Mouse (Mus musculus): ENCODE data around the gene Adcy3. TPM values are rescaled to one million over a fixed set of nuclear protein-coding genes. Genes with fewer than 3 reads are reported as not detected.

The Adcy3 gene
- polyA plus RNA-seq, 1 experiment = 0.85 TPM

DNA sequence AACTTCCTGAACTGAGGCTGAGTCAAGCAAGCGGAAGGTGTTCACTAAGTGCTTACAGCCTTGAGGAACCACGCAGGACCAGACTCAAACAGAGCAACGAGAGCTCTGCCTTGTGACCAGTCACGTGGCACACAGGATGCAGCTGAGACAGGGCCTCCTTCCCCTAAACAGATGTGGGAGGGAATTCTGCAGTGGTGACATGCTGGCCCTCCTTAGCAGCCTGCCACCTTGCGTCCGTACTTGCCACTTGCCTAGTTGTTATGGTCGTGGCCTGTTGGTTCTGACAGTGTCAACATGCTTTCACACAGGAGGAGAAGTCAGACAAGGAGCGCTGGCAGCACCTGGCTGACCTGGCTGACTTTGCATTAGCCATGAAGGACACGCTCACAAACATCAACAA is 78.3 kb downstream of the Adcy3 start:
- Histone ChIP-seq H3K4me3 (no peak overlapping the region), H3K36me3 (ENCODE audit: control insufficient read depth, insufficient read depth) (peaks cover 7% of the 10 kb centered on the region), H3K27me3 (ENCODE audit: control insufficient read depth, insufficient read depth, insufficient read length) (no peaks in the 10 kb centered on the region), H3K4me2 (ENCODE audit: low read depth) (no peak overlapping the region), H3K79me2 (ENCODE audit: control insufficient read depth, insufficient read depth) (no peaks in the 10 kb centered on the region), H3ac (ENCODE audit: control insufficient read depth, insufficient read length) (no peak overlapping the region)
- no peak for TF ChIP-seq TCF12 (IDR thresholded peaks at IDR 0.05; ENCODE audit: insufficient read depth, poor library complexity, severe bottlenecking)
- TF ChIP-seq MYOG (IDR thresholded peaks at IDR 0.05; ENCODE audit: control insufficient read depth in 1 of 3, insufficient read depth in 1 of 3, insufficient read length in 2 of 3, low read depth in 2 of 3) = no peak
- no peak for TF ChIP-seq POLR2AphosphoS2 (IDR thresholded peaks at IDR 0.05; ENCODE audit: insufficient read length, low read depth)
- TF ChIP-seq POLR2A (IDR thresholded peaks at IDR 0.05; ENCODE audit: insufficient read length, low read depth) = no peak
- TF ChIP-seq MYOD1 (IDR thresholded peaks at IDR 0.05; ENCODE audit: control insufficient read depth in 1 of 3, insufficient read length in 2 of 3, low read depth in 2 of 3) = no peak
- no peak for TF ChIP-seq CEBPB (IDR thresholded peaks at IDR 0.05; ENCODE audit: insufficient read depth, poor library complexity, severe bottlenecking)
- no peak for TF ChIP-seq E2F4 (IDR thresholded peaks at IDR 0.05; ENCODE audit: insufficient read depth)
- no peak for TF ChIP-seq TCF3 (IDR thresholded peaks at IDR 0.05; ENCODE audit: insufficient read length, low read depth)
- no peak for TF ChIP-seq USF1 (IDR thresholded peaks at IDR 0.05; ENCODE audit: low read depth)
- no peak for TF ChIP-seq MAX (IDR thresholded peaks at IDR 0.05; ENCODE audit: low read depth)
- TF ChIP-seq REST (IDR thresholded peaks at IDR 0.05; ENCODE audit: insufficient read depth, insufficient read length) = no peak
- TF ChIP-seq SRF (IDR thresholded peaks at IDR 0.05; ENCODE audit: control insufficient read depth, insufficient read length, low read depth) = no peak

DNA sequence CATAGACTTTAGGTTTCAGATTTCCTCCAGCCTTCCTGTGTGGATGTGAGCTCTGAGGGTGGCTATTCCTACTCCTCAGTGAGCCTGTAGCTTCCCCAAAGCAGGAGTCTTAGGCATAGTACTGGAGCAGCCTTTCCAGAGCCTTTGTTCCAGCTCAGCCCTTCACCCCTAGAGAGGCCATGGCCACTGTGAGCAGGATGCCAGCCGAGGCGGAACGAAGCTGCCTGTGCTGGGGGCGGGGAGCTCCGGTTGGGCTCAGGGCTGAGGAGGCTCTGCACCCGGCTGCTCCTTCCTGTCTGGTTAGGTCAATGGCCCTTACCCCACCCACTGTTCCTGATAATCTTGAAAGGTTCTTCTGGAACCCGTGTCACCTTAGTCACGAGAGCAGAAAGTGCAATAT is 80.0 kb downstream of the Adcy3 start:
- TF ChIP-seq CEBPB (IDR thresholded peaks at IDR 0.05; ENCODE audit: insufficient read depth, poor library complexity, severe bottlenecking) (no peak), MYOG (IDR thresholded peaks at IDR 0.05; ENCODE audit: control insufficient read depth in 1 of 3, insufficient read depth in 1 of 3, insufficient read length in 2 of 3, low read depth in 2 of 3) (no peak), TCF12 (IDR thresholded peaks at IDR 0.05; ENCODE audit: insufficient read depth, poor library complexity, severe bottlenecking) (no peak), POLR2A (IDR thresholded peaks at IDR 0.05; ENCODE audit: insufficient read length, low read depth) (no peak), MAX (IDR thresholded peaks at IDR 0.05; ENCODE audit: low read depth) (no peak), TCF3 (IDR thresholded peaks at IDR 0.05; ENCODE audit: insufficient read length, low read depth) (no peak), MYOD1 (IDR thresholded peaks at IDR 0.05; ENCODE audit: control insufficient read depth in 1 of 3, insufficient read length in 2 of 3, low read depth in 2 of 3) (no peak), REST (IDR thresholded peaks at IDR 0.05; ENCODE audit: insufficient read depth, insufficient read length) (no peak), POLR2AphosphoS2 (IDR thresholded peaks at IDR 0.05; ENCODE audit: insufficient read length, low read depth) (no peak), SRF (IDR thresholded peaks at IDR 0.05; ENCODE audit: control insufficient read depth, insufficient read length, low read depth) (no peak)
- Histone ChIP-seq H3K27me3 (ENCODE audit: control insufficient read depth, insufficient read depth, insufficient read length) (no peaks in the 10 kb centered on the region), H3K79me2 (ENCODE audit: control insufficient read depth, insufficient read depth) (no peaks in the 10 kb centered on the region), H3K36me3 (ENCODE audit: control insufficient read depth, insufficient read depth) (peaks cover 7% of the 10 kb centered on the region), H3K4me3 (no peak overlapping the region), H3ac (ENCODE audit: control insufficient read depth, insufficient read length) (no peak overlapping the region), H3K4me2 (ENCODE audit: low read depth) (no peak overlapping the region)

DNA sequence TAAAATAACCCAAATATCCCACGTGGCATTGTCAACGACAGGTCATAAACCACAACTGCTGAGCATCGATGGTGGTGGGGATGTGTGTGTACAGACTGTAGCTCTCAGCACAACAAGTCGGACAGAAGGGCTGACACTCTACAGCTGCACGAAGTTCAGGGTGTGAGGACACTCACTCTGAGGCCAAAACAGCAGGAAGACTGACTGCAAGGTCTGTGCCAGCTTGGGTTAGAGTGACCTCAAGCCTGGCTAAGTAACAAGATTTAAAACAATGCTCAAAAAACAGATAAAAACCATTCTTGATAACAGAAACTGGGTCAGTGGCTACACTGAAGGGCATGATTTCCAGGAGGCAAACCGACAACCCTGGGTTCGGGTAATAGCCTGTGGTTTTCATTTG is 97.3 kb downstream of the Adcy3 start:
- H3K4me2 ChIP-seq (ENCODE audit: low read depth) = no peak overlapping the region
- H3K36me3 ChIP-seq (ENCODE audit: control insufficient read depth, insufficient read depth) = peaks cover 20% of the 10 kb centered on the region
- no peak overlapping the region for H3K4me3 ChIP-seq
- no peak overlapping the region for H3ac ChIP-seq (ENCODE audit: control insufficient read depth, insufficient read length)
- H3K79me2 ChIP-seq (ENCODE audit: control insufficient read depth, insufficient read depth) = peaks cover 8% of the 10 kb centered on the region
- H3K27me3 ChIP-seq (ENCODE audit: control insufficient read depth, insufficient read depth, insufficient read length) = no peaks in the 10 kb centered on the region
- TF ChIP-seq USF1 (IDR thresholded peaks at IDR 0.05; ENCODE audit: low read depth) = no peak
- TF ChIP-seq POLR2A (IDR thresholded peaks at IDR 0.05; ENCODE audit: insufficient read length, low read depth) = no peak
- TF ChIP-seq REST (IDR thresholded peaks at IDR 0.05; ENCODE audit: insufficient read depth, insufficient read length) = no peak

DNA sequence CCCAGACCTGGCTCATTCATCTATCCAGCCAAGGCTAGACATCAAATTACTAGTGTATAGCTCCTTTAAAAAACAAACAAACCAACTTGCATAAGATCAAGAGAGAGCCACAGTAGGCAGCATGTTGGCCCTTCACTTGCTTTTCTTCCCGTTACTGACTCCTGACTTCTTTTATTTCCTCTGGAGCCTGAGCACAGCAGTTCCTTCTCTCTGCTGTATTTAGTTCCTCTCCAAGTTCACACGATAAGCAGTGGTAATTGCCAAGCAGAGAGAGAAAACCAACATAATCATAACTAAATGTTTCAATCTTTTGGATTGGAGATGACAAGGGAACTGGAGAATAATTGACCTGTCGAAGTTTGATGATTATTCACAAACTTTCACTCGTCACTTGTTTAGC is 99.9 kb downstream of the Adcy3 start:
- peak overlapping the region; percentile 62 for H3K4me3 ChIP-seq
- TF ChIP-seq REST (IDR thresholded peaks at IDR 0.05; ENCODE audit: insufficient read depth, insufficient read length) = no peak

DNA sequence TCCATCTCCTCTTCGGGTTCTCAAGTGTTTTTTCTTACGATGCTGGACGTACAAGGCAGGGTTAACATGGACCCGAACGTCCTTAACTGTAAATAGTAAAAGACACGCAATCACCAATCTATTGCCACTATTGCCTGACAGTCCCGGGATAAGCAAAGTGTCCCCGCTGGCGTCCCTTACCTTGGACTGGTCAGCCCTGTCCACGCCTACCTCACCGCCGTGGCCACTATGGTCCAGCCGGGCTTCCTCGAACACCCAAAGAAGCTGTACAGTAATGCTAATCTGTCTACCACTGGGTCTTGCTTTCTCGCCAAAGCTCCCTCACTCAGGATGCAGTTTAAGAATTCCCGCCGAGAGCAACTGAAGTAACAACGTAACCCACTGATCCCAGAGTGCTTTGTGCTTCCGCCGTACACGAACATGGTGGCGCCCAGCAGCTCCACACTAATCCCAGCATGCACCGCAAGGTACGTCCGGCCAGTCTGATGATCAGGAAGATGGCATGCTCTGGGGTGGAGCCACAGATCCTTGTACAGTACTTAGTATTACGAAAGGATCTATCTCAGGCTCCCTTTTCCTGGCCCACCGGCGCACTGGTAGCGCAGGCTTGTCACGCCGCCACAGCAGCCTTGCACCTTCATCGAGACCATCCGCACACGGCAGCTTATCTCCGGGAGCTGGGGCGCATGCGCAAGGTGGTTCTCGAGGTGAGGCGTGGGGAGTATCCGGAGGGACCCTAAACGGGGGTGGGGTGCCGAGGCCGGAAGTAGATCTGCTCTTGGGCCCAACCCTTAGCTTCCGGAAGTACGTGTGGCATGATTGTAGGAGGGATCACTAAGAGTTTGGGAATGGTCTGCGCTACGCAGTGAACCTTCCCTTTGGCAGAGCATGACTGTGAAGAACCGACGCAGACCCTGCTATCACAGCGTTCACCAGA is 100.9 kb downstream of the Adcy3 start, which contains the start of the genes Ptrhd1 and Cenpo:
Ptrhd1 (plus strand) TSS at position 456 of the 937 bp plus-strand sequence.
Cenpo (minus strand) TSS at position 723 of the 937 bp plus-strand sequence.
- TF ChIP-seq E2F4 (IDR thresholded peaks at IDR 0.05; ENCODE audit: insufficient read depth) (peak; percentile 97), SRF (IDR thresholded peaks at IDR 0.05; ENCODE audit: control insufficient read depth, insufficient read length, low read depth) (peak; percentile 46), TCF3 (IDR thresholded peaks at IDR 0.05; ENCODE audit: insufficient read length, low read depth) (no peak), POLR2A (IDR thresholded peaks at IDR 0.05; ENCODE audit: insufficient read length, low read depth) (peak; percentile 76), MYOG (IDR thresholded peaks at IDR 0.05; ENCODE audit: control insufficient read depth in 1 of 3, insufficient read depth in 1 of 3, insufficient read length in 2 of 3, low read depth in 2 of 3) (no peak), MYOD1 (IDR thresholded peaks at IDR 0.05; ENCODE audit: control insufficient read depth in 1 of 3, insufficient read length in 2 of 3, low read depth in 2 of 3) (peak in 1 of 3 experiments; percentile 1), TCF12 (IDR thresholded peaks at IDR 0.05; ENCODE audit: insufficient read depth, poor library complexity, severe bottlenecking) (no peak), USF1 (IDR thresholded peaks at IDR 0.05; ENCODE audit: low read depth) (peak; percentile 13), CEBPB (IDR thresholded peaks at IDR 0.05; ENCODE audit: insufficient read depth, poor library complexity, severe bottlenecking) (no peak), POLR2AphosphoS2 (IDR thresholded peaks at IDR 0.05; ENCODE audit: insufficient read length, low read depth) (peak; percentile 83), MAX (IDR thresholded peaks at IDR 0.05; ENCODE audit: low read depth) (peak; percentile 17), REST (IDR thresholded peaks at IDR 0.05; ENCODE audit: insufficient read depth, insufficient read length) (no peak)

More for the DNA sequence above, 99.9 kb downstream of the Adcy3 start:
- Histone ChIP-seq H3ac (ENCODE audit: control insufficient read depth, insufficient read length) (no peak overlapping the region), H3K27me3 (ENCODE audit: control insufficient read depth, insufficient read depth, insufficient read length) (no peaks in the 10 kb centered on the region), H3K36me3 (ENCODE audit: control insufficient read depth, insufficient read depth) (peaks cover 14% of the 10 kb centered on the region), H3K79me2 (ENCODE audit: control insufficient read depth, insufficient read depth) (peaks cover 8% of the 10 kb centered on the region), H3K4me2 (ENCODE audit: low read depth) (peak overlapping the region; percentile 89)

More for the DNA sequence above, 100.9 kb downstream of the Adcy3 start, which contains the start of the genes Ptrhd1 and Cenpo:
- Histone ChIP-seq H3K27me3 (ENCODE audit: control insufficient read depth, insufficient read depth, insufficient read length) (no peaks in the 10 kb centered on the region), H3K4me3 (peak within 1 kb of the TSS; percentile 62), H3K79me2 (ENCODE audit: control insufficient read depth, insufficient read depth) (peaks cover 8% of the 10 kb centered on the region), H3K4me2 (ENCODE audit: low read depth) (peak within 1 kb of the TSS; percentile 89), H3K36me3 (ENCODE audit: control insufficient read depth, insufficient read depth) (peaks cover 14% of the 10 kb centered on the region), H3ac (ENCODE audit: control insufficient read depth, insufficient read length) (peak within 1 kb of the TSS; percentile 78)
